In genomic region chr10:89344132-89344490, GRCm38 (mm10) we compare ENCODE assay signal across 9 mouse cellular contexts. TPM values are rescaled to one million over a fixed set of nuclear protein-coding genes. Genes with fewer than 3 reads are reported as not detected.
DNase-seq lines count a peak whose midpoint lies in the region; ATAC-seq lines count a peak whose summit lies in the region.
"Had no signal": no experiment of that assay in that cellular context is flagged by ENCODE, and none has a peak within 500 bp of the region (broad histone marks: within the 10 kb centered on the region; RNA-seq: fewer than 3 reads in every experiment).

No protein-coding gene starts in this region.

- H3K9ac ChIP-seq in kidney, embryonic 14.5 days (ENCODE audit: low read depth, low read length), result peak overlapping the region; percentile 53
- H3K9ac ChIP-seq in embryonic facial prominence, embryonic 13.5 days, result peak overlapping the region; percentile 70
- H3K9ac ChIP-seq in hindbrain, embryonic 15.5 days, result peak overlapping the region; percentile 67
- peak overlapping the region; percentile 57; the same call in 1 of the 2 replicates for H3K9ac ChIP-seq in midbrain, embryonic 14.5 days (replicated peaks; ENCODE audit: low read length)

- no peak for DNase-seq in kidney, adult 18-20 months
- no peak for DNase-seq in midbrain, embryonic 14.5 days
- no peak for DNase-seq in thymus, postnatal 14 days
- DNase-seq in left cerebral cortex, adult 8-10 months (ENCODE audit: low spot score in 2 of 2), result no peak
- no peak for DNase-seq in lung, postnatal 36 days

- no peak for ATAC-seq in kidney, embryonic 14.5 days (ENCODE audit: low FRiP score, low TSS enrichment)
- ATAC-seq in embryonic facial prominence, embryonic 13.5 days (ENCODE audit: insufficient number of reproducible peaks, insufficient read depth, low FRiP score, low TSS enrichment, low read depth), result no peak
- no peak; the same call in 1 of the 2 replicates for ATAC-seq in hindbrain, embryonic 15.5 days (ENCODE audit: low FRiP score, low read depth)
- ATAC-seq in midbrain, embryonic 14.5 days (ENCODE audit: low FRiP score, low TSS enrichment), result no peak

- peaks cover 30% of the 10 kb centered on the region for H3K27me3 ChIP-seq in kidney, embryonic 14.5 days (ENCODE audit: control insufficient read depth, insufficient read depth, low read length)
- peaks cover 51% of the 10 kb centered on the region for H3K27me3 ChIP-seq in embryonic facial prominence, embryonic 13.5 days
- peaks cover 33% of the 10 kb centered on the region for H3K27me3 ChIP-seq in hindbrain, embryonic 15.5 days
- peaks cover 27% of the 10 kb centered on the region for H3K27me3 ChIP-seq in midbrain, embryonic 14.5 days (ENCODE audit: control insufficient read depth, insufficient read depth, low read length)

- peak overlapping the region; percentile 96 for H3K4me2 ChIP-seq in kidney, embryonic 14.5 days (replicated peaks; ENCODE audit: low read depth, low read length)
- H3K4me2 ChIP-seq in embryonic facial prominence, embryonic 13.5 days, result peak overlapping the region; percentile 97
- peak overlapping the region; percentile 100 for H3K4me2 ChIP-seq in hindbrain, embryonic 15.5 days
- peak overlapping the region; percentile 86 for H3K4me2 ChIP-seq in midbrain, embryonic 14.5 days (ENCODE audit: low read length)

- no peaks in the 10 kb centered on the region for H3K4me1 ChIP-seq in kidney, embryonic 14.5 days (ENCODE audit: control insufficient read depth, insufficient read depth, low read length)
- H3K4me1 ChIP-seq in embryonic facial prominence, embryonic 13.5 days, result peaks cover 13% of the 10 kb centered on the region; the same call in 1 of the 2 replicates
- peaks cover 10% of the 10 kb centered on the region for H3K4me1 ChIP-seq in hindbrain, embryonic 15.5 days (replicated peaks)
- H3K4me1 ChIP-seq in midbrain, embryonic 14.5 days (ENCODE audit: control insufficient read depth, insufficient read depth, low read length), result peaks cover 4% of the 10 kb centered on the region; the same call in 1 of the 2 replicates

- 14% methylated on average over 4 of the region's 4 CpGs for WGBS in kidney, embryonic 14.5 days
- WGBS in embryonic facial prominence, embryonic 13.5 days, result 18% methylated on average over 4 of the region's 4 CpGs
- WGBS in hindbrain, embryonic 15.5 days, result 17% methylated on average over 4 of the region's 4 CpGs
- WGBS in midbrain, embryonic 14.5 days, result 26% methylated on average over 4 of the region's 4 CpGs

- H3K36me3 ChIP-seq in kidney, embryonic 14.5 days (ENCODE audit: control insufficient read depth, insufficient read depth, low read length), result no peaks in the 10 kb centered on the region
- H3K36me3 ChIP-seq in embryonic facial prominence, embryonic 13.5 days, result no peaks in the 10 kb centered on the region
- no peaks in the 10 kb centered on the region for H3K36me3 ChIP-seq in hindbrain, embryonic 15.5 days
- H3K36me3 ChIP-seq in midbrain, embryonic 14.5 days (ENCODE audit: control insufficient read depth, insufficient read depth, low read length), result no peaks in the 10 kb centered on the region
- H3K36me3 ChIP-seq: G1E had no signal

- H3K27ac ChIP-seq in kidney, embryonic 14.5 days (ENCODE audit: low read depth, low read length), result no peak overlapping the region
- H3K27ac ChIP-seq in embryonic facial prominence, embryonic 13.5 days, result no peak overlapping the region
- no peak overlapping the region for H3K27ac ChIP-seq in hindbrain, embryonic 15.5 days (replicated peaks)
- H3K27ac ChIP-seq in midbrain, embryonic 14.5 days (replicated peaks; ENCODE audit: low read depth, low read length), result no peak overlapping the region

- H3K9me3 ChIP-seq in kidney, embryonic 14.5 days (ENCODE audit: control insufficient read depth, low read length), result no peaks in the 10 kb centered on the region
- no peaks in the 10 kb centered on the region for H3K9me3 ChIP-seq in embryonic facial prominence, embryonic 13.5 days
- H3K9me3 ChIP-seq in hindbrain, embryonic 15.5 days, result no peaks in the 10 kb centered on the region
- no peaks in the 10 kb centered on the region for H3K9me3 ChIP-seq in midbrain, embryonic 14.5 days (ENCODE audit: control insufficient read depth, low read length)

- peak overlapping the region; percentile 54 for H3K4me3 ChIP-seq in kidney, embryonic 14.5 days (ENCODE audit: low read length)
- H3K4me3 ChIP-seq in embryonic facial prominence, embryonic 13.5 days, result peak overlapping the region; percentile 55
- peak overlapping the region; percentile 68 for H3K4me3 ChIP-seq in hindbrain, embryonic 15.5 days
- H3K4me3 ChIP-seq in midbrain, embryonic 14.5 days (replicated peaks; ENCODE audit: low read depth, low read length), result peak overlapping the region; percentile 55

RNA-seq across cellular contexts. Expression of gene Ano4, which starts 0.5 kb away (rescaled TPM):
- 5.4 and 6.9 TPM in 2 replicates for polyA plus RNA-seq in kidney, embryonic 14.5 days (2014; fragmentation: Nextera tagmentation; extraction: Ambion mirVana)
- 0.65 and 0.69 TPM in 2 replicates for polyA plus RNA-seq in embryonic facial prominence, embryonic 13.5 days (2015; fragmentation: Nextera tagmentation; extraction: Ambion mirVana)
- 9.3 and 10.1 TPM in 2 replicates for polyA plus RNA-seq in hindbrain, embryonic 15.5 days (2015; fragmentation: Nextera tagmentation; extraction: Ambion mirVana)
- polyA plus RNA-seq in midbrain, embryonic 14.5 days (2014; fragmentation: Nextera tagmentation; extraction: Ambion mirVana), result 7.8 and 8.9 TPM in 2 replicates
- 10 to 100 TPM; 24.2 to 27.0 (median 25.0) TPM for total RNA-seq in left cerebral cortex, adult 8-10 months (2022)
- polyA plus RNA-seq: G1E had no signal
